Mouse (Mus musculus): ENCODE measurements around the gene Trim46. TPM values are rescaled to one million over a fixed set of nuclear protein-coding genes. Genes with fewer than 3 reads are reported as not detected.
A peak's percentile ranks its signal among the peaks of the same experiment; 100 is the strongest.

Gene Trim46
- polyA plus RNA-seq, 2 experiments, result 0.05 to 0.29 TPM

- H3K9me3 ChIP-seq (ENCODE audit: control insufficient read depth, low read length), result no peaks in the 10 kb centered on the region
- ATAC-seq (ENCODE audit: insufficient read depth), result peak; percentile 85
- 21% methylated on average over 13 of the region's 13 CpGs for WGBS (ENCODE audit: insufficient replicate concordance)
- peak within 1 kb of the TSS; percentile 38 for H3K27ac ChIP-seq
- peak within 1 kb of the TSS; percentile 80 for H3K4me2 ChIP-seq (ENCODE audit: low read depth)
- peak; percentile 32; the same call in 1 of the 2 replicates for TF ChIP-seq EP300 (IDR thresholded peaks at IDR 0.05; ENCODE audit: low read depth)
- no peak for TF ChIP-seq CTCF (IDR thresholded peaks at IDR 0.05; ENCODE audit: low read depth)
- peaks cover 3% of the 10 kb centered on the region; the same call in 1 of the 2 replicates for H3K36me3 ChIP-seq (replicated peaks; ENCODE audit: control insufficient read depth, insufficient read depth, low read depth)
- H3K4me3 ChIP-seq (ENCODE audit: insufficient read depth in 1 of 2, low read depth in 2 of 2, low read length in 2 of 2), result peak within 1 kb of the TSS; percentile 64 to 95
- no peaks in the 10 kb centered on the region for H3K27me3 ChIP-seq (ENCODE audit: control insufficient read depth, insufficient read depth, low read length)
- DNase-seq (ENCODE audit: low read depth in 3 of 3, low spot score in 3 of 3), result peak; percentile 83 to 85 (median 84)
- peaks cover 0 to 5% of the 10 kb centered on the region in 2 experiments; a peak in 3 of 4 replicates for H3K4me1 ChIP-seq (replicated peaks; ENCODE audit: control insufficient read depth in 2 of 2, insufficient read depth in 2 of 2, low read length in 1 of 2)
- peak within 1 kb of the TSS; percentile 64 for H3K9ac ChIP-seq (replicated peaks)
Measured at GRCm38 (mm10) chr3:89202253-89203141, 43.6 kb downstream of the Trim46 start, which contains the start of gene Gba. Gene Gba, plus strand, starts transcription at chr3:89202928.

DNA sequence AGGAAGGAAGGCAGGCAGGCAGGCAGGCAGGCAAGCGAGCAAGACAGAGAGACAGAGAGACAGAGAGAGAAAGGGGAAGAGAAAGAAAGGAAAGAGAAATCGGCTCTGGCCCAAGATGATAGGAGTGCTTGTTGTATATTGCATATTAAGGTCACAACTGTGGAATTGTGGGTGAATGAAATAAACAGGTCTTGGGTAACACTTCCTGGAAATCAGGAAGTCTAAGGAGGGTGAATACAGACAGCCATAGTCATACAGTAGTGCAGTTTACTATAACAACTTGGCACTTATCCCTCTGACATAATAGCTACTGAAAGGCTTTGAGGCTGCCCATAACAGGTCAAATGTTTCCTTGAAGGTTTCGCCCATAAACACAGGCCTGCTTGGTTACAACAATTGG is 46.3 kb downstream of the Trim46 start:
- H3K9me3 ChIP-seq (ENCODE audit: control insufficient read depth, low read length), result no peaks in the 10 kb centered on the region
- no peak overlapping the region for H3K9ac ChIP-seq (replicated peaks)
- H3K4me3 ChIP-seq (ENCODE audit: insufficient read depth in 1 of 2, low read depth in 2 of 2, low read length in 2 of 2), result no peak overlapping the region
- peaks cover 6 to 18% of the 10 kb centered on the region in 2 experiments for H3K4me1 ChIP-seq (replicated peaks; ENCODE audit: control insufficient read depth in 2 of 2, insufficient read depth in 2 of 2, low read length in 1 of 2)
- DNase-seq (ENCODE audit: low read depth in 3 of 3, low spot score in 3 of 3) (no peak), ATAC-seq (ENCODE audit: insufficient read depth) (no peak)
- H3K27ac ChIP-seq, result no peak overlapping the region
- no peaks in the 10 kb centered on the region for H3K27me3 ChIP-seq (ENCODE audit: control insufficient read depth, insufficient read depth, low read length)
- TF ChIP-seq CTCF (IDR thresholded peaks at IDR 0.05; ENCODE audit: low read depth) (no peak), EP300 (IDR thresholded peaks at IDR 0.05; ENCODE audit: low read depth) (no peak)
- WGBS (ENCODE audit: insufficient replicate concordance), result 43% methylated on average over 3 of the region's 3 CpGs
- no peaks in the 10 kb centered on the region for H3K36me3 ChIP-seq (replicated peaks; ENCODE audit: control insufficient read depth, insufficient read depth, low read depth)
- H3K4me2 ChIP-seq (ENCODE audit: low read depth), result no peak overlapping the region

GRCm38 (mm10) chr3:89195979-89196877 is 49.9 kb downstream of the Trim46 start:
- 7% methylated on average over 33 of the region's 33 CpGs for WGBS (ENCODE audit: insufficient replicate concordance)
- Histone ChIP-seq H3K4me3 (ENCODE audit: insufficient read depth in 1 of 2, low read depth in 2 of 2, low read length in 2 of 2) (peak overlapping the region; percentile 48 to 88), H3K4me1 (replicated peaks; ENCODE audit: control insufficient read depth in 2 of 2, insufficient read depth in 2 of 2, low read length in 1 of 2) (peaks cover 6 to 13% of the 10 kb centered on the region in 2 experiments), H3K27ac (no peak overlapping the region), H3K9ac (replicated peaks) (peak overlapping the region; percentile 38), H3K9me3 (ENCODE audit: control insufficient read depth, low read length) (no peaks in the 10 kb centered on the region), H3K27me3 (ENCODE audit: control insufficient read depth, insufficient read depth, low read length) (no peaks in the 10 kb centered on the region), H3K4me2 (ENCODE audit: low read depth) (peak overlapping the region; percentile 76), H3K36me3 (replicated peaks; ENCODE audit: control insufficient read depth, insufficient read depth, low read depth) (no peaks in the 10 kb centered on the region)
- ATAC-seq (ENCODE audit: insufficient read depth) (peak; percentile 95), DNase-seq (ENCODE audit: low read depth in 3 of 3, low spot score in 3 of 3) (peak; percentile 75 to 83 (median 76))
- TF ChIP-seq EP300 (IDR thresholded peaks at IDR 0.05; ENCODE audit: low read depth) (no peak), CTCF (IDR thresholded peaks at IDR 0.05; ENCODE audit: low read depth) (peak; percentile 57)

DNA sequence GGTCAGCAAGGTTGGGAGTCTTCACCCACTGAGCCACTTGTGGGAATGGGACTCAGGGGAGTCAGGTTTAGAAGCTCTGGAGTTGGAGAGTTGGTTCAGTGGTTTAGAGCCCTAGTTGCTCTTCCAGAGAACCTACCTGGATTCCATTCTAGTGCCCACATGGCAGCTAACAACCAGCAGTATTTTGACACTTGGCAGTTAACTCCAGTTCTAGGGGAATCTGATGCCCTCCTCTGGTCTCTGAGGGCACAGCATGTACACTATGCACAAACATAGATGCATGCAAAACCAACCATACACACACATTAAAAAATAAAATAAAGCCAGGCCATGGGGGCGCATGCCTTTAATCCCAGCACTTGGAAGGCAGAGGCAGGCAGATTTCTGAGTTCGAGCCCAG is 52.3 kb downstream of the Trim46 start:
- TF ChIP-seq CTCF (IDR thresholded peaks at IDR 0.05; ENCODE audit: low read depth) (peak; percentile 43), EP300 (IDR thresholded peaks at IDR 0.05; ENCODE audit: low read depth) (no peak)
- H3K9me3 ChIP-seq (ENCODE audit: control insufficient read depth, low read length), result no peaks in the 10 kb centered on the region
- no peak overlapping the region for H3K27ac ChIP-seq
- ATAC-seq (ENCODE audit: insufficient read depth) (no peak), DNase-seq (ENCODE audit: low read depth in 3 of 3, low spot score in 3 of 3) (no peak)
- peaks cover 6 to 13% of the 10 kb centered on the region in 2 experiments for H3K4me1 ChIP-seq (replicated peaks; ENCODE audit: control insufficient read depth in 2 of 2, insufficient read depth in 2 of 2, low read length in 1 of 2)
- no peaks in the 10 kb centered on the region for H3K27me3 ChIP-seq (ENCODE audit: control insufficient read depth, insufficient read depth, low read length)
- H3K9ac ChIP-seq (replicated peaks), result no peak overlapping the region
- WGBS (ENCODE audit: insufficient replicate concordance), result 62% methylated on average over 2 of the region's 2 CpGs
- no peak overlapping the region for H3K4me2 ChIP-seq (ENCODE audit: low read depth)
- H3K36me3 ChIP-seq (replicated peaks; ENCODE audit: control insufficient read depth, insufficient read depth, low read depth), result no peaks in the 10 kb centered on the region
- H3K4me3 ChIP-seq (ENCODE audit: insufficient read depth in 1 of 2, low read depth in 2 of 2, low read length in 2 of 2), result no peak overlapping the region

All from liver, embryonic 14.5 days (tissue).